Mouse (Mus musculus): ENCODE data around the gene Vwa3a. TPM values are rescaled to one million over a fixed set of nuclear protein-coding genes. Genes with fewer than 3 reads are reported as not detected.

Vwa3a gene
- total RNA-seq, 2 experiments from 2014 or later: 10.2 to 13.3 TPM

DNA sequence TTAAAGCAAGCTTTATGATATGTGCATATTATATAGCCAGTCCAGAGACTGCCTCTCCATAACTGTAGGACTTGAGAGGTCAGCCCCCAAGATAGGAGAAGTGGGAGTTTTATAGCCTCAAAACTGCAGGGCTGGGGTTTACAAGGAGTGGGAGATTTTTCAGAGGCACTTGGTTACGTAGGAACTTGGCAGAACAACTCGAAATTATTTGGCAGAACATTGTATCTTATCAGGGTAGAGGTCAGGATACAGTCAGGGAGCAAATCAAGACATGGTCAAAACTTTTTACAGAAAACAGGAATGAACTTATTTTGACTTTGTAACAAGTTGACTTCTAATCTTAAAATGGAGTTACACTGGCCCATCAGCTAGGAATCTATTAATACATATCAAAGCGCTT lies 6.9 kb downstream of the Vwa3a start:
- DNase-seq (ENCODE audit: extremely low spot score in 1 of 2, low spot score in 1 of 2): no peak

DNA sequence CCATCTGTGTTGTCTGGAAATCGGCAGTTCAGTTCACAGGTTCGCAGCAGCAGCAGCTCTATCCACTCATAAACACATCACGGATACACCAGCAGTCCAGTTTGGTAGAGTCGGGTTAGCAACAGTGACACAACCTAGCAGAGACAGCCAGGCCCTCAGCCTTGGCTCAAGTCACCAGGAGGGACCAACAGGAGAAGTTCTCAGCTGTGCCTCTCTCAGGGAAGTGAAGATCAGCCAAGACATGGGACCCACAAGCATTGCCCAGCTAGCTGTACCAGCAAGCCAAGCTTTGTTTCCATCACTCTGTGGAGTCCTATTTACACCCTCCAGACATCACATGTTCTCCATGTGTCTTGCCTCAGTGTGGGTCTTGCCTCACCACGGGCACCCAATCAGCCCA lies 7.7 kb downstream of the Vwa3a start:
- no peak for DNase-seq (ENCODE audit: extremely low spot score in 1 of 2, low spot score in 1 of 2)

DNA sequence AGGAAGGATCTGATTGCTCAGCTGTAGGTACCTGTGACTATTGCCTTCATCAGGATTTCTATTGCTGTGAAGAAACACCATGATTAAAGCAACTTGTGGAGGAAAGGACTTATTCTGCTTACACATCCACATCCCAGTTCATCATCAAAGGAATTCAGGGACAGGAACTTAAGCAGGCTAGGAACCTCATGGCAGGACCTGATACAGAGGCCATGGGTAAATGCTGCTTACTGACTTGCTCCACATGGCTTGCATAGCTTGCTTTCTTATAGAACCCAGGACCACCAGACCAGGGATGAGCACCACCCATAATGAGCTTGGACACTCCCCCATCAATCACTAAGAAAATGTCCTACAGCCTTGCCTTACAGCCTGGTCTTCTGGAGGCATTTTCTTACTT lies 9.4 kb downstream of the Vwa3a start:
- no peak for DNase-seq (ENCODE audit: extremely low spot score in 1 of 2, low spot score in 1 of 2)

DNA sequence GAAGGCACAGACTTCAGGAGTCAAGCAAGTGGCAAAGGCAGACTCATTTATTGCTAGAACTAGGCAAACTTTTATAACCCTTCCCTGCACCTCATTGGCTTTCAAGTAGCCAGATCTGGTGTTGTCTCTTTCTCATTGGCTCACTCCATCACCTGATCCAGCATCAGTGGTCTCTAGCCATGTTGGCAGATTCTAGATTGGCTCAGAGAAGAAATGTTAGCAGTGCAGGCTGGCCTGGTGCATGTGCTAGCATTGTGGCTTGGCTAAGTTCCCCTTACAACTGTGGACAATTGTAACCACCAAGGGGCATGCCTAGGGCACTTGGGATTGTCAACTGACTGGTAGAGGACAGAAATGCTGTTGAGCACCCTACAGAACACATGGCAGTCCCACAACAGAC lies 12.2 kb downstream of the Vwa3a start:
- no peak for DNase-seq (ENCODE audit: extremely low spot score in 1 of 2, low spot score in 1 of 2)

DNA sequence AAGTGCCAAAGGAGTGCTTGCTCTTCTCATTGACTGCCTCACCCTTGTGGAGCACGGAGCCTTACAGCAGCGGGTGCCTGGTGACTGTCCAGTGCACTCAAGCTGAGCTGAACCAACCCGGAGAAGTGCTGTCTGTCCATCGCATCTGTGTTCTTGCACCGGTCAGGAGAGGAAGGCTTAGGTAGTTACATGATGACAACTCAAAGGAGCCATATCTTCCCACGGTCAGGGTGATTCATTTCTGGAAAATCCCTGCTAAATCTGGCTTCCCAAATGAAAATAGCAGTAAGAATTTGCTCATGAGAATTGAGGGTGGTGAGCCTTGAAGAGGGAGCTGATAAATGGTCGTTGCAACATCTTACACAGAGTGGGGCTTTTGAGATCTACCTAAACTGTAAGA lies 12.8 kb downstream of the Vwa3a start:
- DNase-seq (ENCODE audit: extremely low spot score in 1 of 2, low spot score in 1 of 2): no peak

DNA sequence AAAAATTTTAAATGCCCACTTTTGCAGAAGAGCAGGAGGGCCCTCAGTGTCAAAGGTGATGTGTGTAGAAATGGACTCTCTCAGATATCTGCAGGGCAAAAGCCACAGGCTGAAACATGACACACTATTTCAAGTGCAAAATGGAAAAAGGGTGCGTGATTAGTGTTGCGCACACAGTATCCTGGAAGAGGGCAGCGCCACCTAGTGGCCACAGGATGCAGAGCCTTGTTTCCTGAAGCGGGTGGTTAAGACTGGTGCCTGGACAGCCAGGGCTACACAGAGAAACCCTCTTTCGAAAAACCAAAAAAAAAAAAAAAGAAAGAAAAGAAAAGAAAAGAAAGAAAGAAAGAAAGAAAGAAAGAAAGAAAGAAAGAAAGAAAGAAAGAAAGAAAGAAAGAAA lies 15.6 kb downstream of the Vwa3a start:
- peak; percentile 71 to 92 for DNase-seq (ENCODE audit: extremely low spot score in 1 of 2, low spot score in 1 of 2)

DNA sequence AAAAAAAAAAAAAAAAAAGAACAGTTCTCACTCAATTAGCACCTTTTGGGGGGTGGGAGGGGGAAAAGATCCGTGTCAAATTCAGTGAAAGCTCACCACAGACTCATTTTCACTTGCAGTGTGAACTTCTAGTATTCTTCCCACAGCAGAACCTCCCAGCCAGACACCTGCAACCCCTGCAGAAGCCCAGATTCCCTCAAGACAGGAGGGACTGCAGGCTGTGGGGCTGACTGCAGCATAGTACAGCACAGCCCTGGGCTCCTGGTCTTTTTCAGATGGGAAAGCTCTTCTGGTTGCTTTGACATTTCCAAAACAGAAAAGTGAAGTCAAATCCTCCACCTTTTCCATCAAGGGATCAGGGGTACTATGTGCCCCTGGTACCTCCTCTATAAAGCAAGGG lies 28.3 kb downstream of the Vwa3a start:
- no peak for DNase-seq (ENCODE audit: extremely low spot score in 1 of 2, low spot score in 1 of 2)

DNA sequence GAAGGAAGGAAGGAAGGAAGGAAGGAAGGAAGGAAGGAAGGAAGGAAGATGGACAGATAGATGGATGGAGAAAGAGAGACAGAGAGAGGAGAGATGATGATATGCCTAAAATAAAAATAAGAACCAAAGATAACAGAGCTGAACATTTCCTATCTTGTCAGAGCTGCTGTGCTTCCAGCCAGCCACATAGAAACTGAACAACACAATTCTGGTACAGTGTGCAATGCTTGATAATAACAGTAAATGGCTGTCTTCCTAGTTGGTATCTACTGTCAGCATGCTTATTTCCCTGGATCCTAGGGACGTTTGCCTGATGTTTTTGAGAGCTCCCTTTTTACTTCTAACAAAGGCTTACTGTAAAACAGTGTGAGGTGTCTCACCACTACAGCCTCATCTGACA lies 32.3 kb downstream of the Vwa3a start:
- no peak for DNase-seq (ENCODE audit: extremely low spot score in 1 of 2, low spot score in 1 of 2)

DNA sequence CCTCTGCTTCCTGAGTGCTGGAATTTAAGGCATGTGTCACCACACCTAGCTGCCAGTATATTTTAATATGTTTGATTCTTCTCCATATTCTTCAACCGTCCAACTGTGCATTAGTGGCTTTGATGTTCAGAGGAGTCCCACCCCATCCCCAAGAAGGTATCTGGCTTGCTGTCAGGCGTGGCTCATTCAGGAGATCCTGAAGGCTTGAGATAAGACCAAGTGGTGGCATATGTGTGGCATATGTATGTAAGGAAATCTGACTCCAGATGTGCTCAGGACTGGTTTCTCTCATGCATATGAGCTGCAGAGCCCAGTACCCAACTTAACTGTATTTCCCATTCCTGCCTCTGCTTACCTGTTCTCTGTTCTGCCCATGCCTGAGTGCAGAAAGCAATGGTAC lies 38.9 kb downstream of the Vwa3a start:
- no peak for DNase-seq (ENCODE audit: extremely low spot score in 1 of 2, low spot score in 1 of 2)

DNA sequence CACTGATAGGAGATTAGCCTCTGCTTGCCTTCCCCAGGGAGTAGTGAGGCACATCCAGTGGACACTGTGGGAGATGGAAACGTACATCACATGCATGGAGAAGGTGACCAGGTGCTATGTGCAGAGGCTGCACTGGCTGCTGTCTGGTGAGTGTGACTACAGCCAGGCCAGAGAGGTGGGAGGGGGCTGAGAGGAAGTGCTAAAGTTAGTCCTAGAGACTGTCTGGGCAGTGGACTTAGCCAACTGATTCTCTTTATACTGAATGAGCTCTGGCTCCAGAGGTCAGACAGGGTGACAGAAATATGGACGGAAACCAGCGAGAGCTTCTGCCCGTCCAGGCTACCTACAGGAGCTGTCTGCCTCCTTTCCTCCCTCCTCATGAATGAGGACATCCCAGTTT lies 56.4 kb downstream of the Vwa3a start:
- DNase-seq (ENCODE audit: extremely low spot score in 1 of 2, low spot score in 1 of 2): no peak

DNA sequence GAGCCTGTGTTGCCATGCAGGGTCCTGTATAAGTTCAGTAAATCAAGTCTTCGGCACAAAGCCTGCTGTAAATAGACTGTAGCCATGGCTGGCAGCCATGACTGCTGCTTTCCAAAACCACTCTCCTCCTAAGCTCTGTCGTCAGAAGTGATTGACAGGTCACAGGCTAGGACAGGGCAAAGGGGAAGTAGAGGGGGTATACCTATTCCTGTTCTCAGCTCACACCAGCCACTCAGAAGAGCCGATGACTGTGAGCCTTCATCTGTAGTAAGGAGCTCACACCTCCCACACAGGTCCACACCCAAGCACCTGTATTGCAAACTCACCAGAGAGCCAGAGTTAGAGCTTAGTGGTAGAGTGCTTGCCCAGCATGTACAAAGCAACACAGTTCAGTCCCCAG lies 57.3 kb downstream of the Vwa3a start:
- DNase-seq (ENCODE audit: extremely low spot score in 1 of 2, low spot score in 1 of 2): no peak

DNA sequence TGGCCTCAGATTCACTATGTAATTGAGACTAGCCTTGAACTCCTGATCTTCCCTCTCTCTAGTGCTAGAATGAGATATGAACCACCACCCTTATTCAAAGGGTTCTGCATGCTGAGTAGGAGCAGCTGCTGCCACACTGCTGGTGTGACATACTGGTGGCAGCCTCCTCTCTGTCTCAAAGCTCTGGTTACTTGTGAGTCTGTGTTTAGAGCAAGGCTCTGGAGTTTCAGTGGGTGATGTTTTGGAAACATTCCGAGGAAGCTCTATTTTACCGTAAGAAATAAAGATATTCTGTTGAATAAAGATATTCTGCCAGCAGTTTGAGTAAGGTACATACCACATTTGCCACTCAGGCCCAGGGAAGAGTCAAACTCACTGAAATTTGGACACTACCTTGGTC lies 64.2 kb downstream of the Vwa3a start:
- DNase-seq (ENCODE audit: extremely low spot score in 1 of 2, low spot score in 1 of 2): no peak

DNA sequence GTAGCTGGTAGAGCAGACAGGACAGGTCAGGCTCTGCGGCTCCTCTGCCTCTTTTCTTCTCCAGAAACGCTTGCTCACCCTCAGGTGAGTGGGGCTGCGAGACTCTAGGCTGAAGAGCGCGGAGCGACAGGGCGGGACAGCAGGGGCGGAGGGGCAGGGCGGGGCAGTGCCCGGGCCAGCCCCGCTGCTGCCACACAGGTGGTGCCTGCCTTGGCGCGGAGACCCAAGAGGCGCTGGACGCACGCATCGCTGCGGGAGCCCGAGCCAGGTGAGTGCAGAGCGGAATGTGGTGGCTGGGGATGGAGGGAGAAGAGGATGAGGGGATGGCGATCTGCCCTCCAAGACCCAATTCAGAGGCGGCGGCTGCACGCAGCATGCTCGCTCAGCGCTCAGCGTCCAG lies 70.6 kb downstream of the Vwa3a start:
- no peak for DNase-seq (ENCODE audit: extremely low spot score in 1 of 2, low spot score in 1 of 2)

DNA sequence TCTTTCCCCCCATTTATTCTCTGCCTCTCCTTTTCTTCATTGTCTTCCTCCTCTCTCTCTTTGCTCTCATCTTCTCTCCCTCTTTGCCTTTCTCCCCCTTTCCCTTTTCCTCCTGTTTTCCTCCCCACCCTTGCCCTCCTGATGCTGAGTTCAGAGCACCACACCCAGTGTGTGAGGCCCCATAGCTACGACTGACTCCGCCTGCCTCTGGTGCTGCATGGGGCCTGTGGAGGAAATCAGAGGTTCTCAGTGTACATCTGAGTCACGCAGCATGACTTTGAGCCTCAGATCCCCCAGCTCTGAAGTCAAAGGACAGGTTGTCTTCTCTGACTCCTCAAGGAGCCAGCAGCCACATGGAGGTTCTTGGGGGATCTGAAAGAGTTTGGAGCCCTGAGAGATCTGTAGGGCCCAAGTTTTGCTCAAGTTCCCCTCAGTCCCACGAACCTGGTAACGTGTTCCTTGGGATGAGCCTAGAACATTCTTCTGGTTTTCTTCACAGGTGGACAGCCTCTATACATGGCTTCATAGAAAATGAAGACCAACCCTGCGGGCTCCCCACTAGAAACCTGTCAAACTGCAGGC lies 72.8 kb downstream of the Vwa3a start, which contains the start of gene Gm5737:
TSS of gene Gm5737 (plus strand) at position 532 of the 582 bp plus-strand sequence.
- no peak for DNase-seq (ENCODE audit: extremely low spot score in 1 of 2, low spot score in 1 of 2)

DNA sequence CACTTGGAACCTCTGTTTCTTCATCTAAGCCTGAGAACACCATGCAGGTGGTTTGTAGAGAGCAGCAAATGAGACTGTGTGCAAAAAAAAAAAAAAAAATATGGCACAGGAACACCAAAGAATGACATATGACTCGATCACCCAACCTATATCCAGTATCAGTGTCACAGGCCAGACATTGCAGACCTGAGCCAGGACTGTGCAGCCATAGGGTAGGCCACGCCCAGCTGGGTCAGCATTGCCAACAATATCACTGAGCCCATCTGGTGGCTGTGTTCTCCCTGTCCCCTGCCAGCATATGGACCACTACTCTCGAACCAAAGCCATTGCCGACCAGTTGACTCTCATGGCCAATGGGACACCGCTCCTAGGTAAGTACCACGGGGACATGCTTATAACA lies 78.4 kb downstream of the Vwa3a start:
- no peak for DNase-seq (ENCODE audit: extremely low spot score in 1 of 2, low spot score in 1 of 2)

DNA sequence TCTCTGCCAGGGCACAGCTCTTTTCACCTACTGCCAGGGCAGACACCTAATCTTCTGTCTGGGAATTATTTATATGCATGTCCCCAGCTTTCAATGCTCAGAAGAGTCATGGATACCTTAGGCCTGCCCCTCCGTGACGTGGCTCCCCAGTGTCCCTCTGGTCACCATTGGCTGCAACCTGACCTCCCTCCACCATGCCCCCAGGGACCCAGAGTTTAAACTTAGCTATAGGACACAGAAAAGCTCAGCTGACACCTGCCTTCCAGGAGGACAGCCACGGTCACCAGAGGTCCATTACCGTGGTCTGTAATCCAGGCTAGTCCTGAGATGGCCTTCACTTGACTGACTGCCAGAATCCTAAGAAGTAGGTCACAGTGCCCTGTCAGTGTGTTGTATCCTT lies 80.3 kb downstream of the Vwa3a start:
- DNase-seq (ENCODE audit: extremely low spot score in 1 of 2, low spot score in 1 of 2): no peak

DNA sequence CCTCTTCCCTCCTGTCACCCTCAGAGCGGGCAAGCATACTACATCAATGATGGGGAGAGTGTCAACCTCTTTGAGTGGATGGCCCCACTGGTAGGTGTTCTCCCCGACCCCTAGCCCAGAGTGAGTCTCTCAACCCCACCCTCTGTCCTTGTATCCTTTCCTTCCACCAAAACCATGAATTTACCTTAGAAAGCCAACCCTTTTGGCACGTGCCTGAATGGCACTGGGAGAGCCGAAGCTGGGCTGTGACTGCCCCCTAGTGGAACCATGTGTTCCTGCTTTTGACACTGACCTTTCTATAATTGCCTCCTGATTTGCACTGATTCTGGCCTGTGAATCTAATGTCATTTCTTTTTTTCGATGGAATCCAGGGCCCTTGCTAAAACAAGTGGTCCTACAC lies 84.1 kb downstream of the Vwa3a start:
- peak; percentile 46 to 66 for DNase-seq (ENCODE audit: extremely low spot score in 1 of 2, low spot score in 1 of 2)

DNA sequence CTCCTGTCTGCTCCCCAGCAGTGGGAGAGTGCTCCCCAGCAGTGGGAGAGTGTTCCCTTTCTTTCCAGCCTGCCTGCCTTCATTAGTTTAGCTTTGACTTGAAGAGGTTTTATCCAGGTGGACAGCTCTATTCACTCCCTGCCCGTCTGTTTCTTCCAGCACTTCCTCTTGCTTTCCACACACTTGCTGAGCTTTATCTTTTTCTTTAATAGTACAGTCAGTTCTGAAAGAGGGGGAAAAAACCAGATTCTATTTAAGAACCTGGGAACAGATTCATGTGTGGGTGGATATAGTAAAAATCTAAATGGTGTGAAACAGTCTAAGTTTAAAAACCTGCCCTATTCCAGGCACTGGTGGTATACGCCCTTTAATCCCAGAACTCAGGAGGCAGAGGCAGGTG lies 86.0 kb downstream of the Vwa3a start:
- DNase-seq (ENCODE audit: extremely low spot score in 1 of 2, low spot score in 1 of 2): no peak

DNA sequence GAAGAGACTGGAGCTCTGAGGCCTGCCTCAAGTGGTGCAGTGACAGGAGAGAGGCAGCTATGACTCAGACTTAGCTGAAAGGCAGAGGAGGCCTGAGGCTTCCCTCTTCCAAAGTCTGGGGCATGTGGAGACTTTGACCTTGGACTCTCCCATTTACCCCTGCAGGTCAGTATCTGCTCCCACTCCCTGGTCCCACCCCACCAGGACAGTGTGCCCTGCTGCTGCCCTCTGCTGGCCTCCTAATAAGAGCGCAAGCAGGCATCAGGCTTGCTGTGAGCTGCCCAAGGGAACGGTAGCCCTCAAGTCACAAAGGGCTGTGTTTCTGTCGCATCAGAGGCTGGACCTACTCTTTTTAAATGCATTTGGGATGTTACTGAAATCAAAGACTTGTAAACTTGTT lies 87.3 kb downstream of the Vwa3a start:
- DNase-seq (ENCODE audit: extremely low spot score in 1 of 2, low spot score in 1 of 2): peak; percentile 21 to 37

DNA sequence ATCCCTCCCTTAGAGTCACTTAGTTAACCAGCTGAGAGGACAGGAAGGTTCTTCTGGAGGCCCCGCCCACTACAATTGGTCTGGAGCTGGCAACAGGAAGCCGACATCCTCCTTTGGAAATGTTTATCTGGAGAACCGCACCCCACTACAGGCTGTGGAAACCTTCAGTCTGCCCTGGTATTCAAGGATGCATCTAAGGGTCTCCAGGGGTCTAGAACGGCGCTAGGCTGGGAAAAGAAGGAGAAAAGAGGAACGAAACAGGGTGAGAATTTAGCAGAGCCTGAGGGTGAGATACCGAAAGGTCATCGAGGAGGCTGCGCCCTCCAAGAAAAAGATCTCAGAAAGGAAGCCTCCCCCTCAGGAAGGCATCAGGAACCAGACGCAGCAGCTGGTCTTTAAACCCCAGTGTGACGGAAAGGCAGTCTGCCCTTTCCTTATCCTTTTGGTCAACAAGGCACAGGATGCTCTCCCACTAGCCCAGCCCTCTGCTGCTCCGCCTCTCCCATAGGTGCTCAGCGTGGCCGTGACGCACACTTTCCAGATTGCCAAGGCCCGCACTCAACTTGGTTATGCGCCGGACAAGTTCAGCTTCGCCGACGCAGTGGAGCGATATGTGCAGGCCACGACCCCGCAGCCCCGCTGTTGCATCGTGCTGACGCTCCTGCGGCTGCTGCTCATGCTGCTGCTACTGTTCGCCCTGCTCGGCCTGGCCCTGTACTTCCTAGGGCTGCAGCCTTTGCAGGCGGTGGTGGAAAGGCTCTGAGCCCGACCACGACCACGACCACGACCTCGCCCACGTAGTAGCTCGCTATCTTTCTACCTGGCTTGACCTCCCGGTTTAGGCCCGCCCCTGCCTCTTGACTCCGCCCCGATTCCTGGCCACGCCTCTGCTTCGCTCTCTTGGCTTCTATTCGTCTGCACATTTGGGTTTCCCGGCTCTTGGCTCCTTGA lies 91.6 kb downstream of the Vwa3a start:
- DNase-seq (ENCODE audit: extremely low spot score in 1 of 2, low spot score in 1 of 2): peak; percentile 41

DNA sequence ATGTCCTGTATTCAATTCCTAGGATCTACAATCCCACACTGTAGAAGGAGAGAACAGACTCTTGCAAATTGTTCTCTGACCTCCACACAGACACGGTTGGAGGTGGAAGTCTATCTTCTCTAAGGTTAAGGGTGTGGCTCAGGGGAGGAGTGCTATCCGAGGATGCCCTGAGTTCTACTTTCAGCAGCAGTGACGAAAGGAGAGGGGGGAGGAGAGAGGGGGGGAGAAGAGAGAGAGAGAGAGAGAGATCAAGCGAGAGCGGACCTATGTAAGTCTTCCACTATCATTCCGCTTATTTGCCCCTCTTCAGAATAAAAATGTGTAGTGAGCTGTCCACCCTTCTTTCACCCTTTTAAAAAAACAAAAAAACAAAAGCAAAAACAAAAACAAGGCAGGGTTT lies 95.3 kb downstream of the Vwa3a start:
- no peak for DNase-seq (ENCODE audit: extremely low spot score in 1 of 2, low spot score in 1 of 2)

DNA sequence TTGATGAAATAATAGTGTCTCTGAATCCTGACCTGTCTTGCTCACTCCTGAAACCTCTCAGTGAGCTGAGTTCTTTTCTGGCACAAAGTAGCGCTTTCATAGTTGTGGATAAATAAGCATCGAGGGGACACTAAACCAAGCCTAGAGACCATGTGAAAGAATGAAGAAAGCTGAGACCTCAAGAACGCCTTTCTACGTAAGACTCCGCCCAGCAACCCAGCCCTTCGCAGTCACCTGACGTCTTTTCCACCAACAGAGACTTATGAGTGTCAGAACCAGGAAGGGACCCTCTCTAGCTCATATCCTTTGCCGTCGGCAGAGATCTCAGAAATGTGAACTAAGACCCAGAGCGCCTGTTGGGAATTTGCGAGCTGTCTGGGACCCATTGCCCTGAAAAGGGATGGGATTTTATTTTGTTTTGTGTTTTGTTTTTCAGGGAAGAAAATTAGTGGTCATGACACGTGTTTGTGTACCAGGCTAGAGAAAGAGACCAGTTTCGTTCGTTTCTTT lies 95.8 kb downstream of the Vwa3a start:
- peak; percentile 43 for DNase-seq (ENCODE audit: extremely low spot score in 1 of 2, low spot score in 1 of 2)
